8 mouse cellular contexts compared by ENCODE assay signal in genomic region chr3:102169197-102169905, GRCm38 (mm10). TPM values are rescaled to one million over a fixed set of nuclear protein-coding genes. Genes with fewer than 3 reads are reported as not detected.
A peak's percentile ranks its signal among the peaks of the same experiment; 100 is the strongest.
DNase-seq lines count a peak whose midpoint lies in the region; ATAC-seq and TF ChIP-seq lines count a peak whose summit lies in the region.

No protein-coding gene starts in this region.

- peaks cover 11% of the 10 kb centered on the region for H3K4me1 ChIP-seq in neural tube, embryonic 12.5 days
- H3K4me1 ChIP-seq in forebrain, embryonic 15.5 days, result peaks cover 26% of the 10 kb centered on the region
- peaks cover 48% of the 10 kb centered on the region for H3K4me1 ChIP-seq in heart, postnatal 0 days (ENCODE audit: control insufficient read depth, insufficient read depth)
- H3K4me1 ChIP-seq in lung, adult 2 months (ENCODE audit: control insufficient read depth, insufficient read depth, low read length), result peaks cover 6% of the 10 kb centered on the region; the same call in 1 of the 2 replicates

- H3K9me3 ChIP-seq in neural tube, embryonic 12.5 days, result no peaks in the 10 kb centered on the region
- H3K9me3 ChIP-seq in forebrain, embryonic 15.5 days, result no peaks in the 10 kb centered on the region
- H3K9me3 ChIP-seq in heart, postnatal 0 days (replicated peaks; ENCODE audit: control insufficient read depth, low read length), result no peaks in the 10 kb centered on the region

- no peak for TF ChIP-seq POLR2A in lung, adult 2 months (IDR thresholded peaks at IDR 0.05; ENCODE audit: borderline replicate concordance, extremely low read depth, low read depth, low read length)

- no peaks in the 10 kb centered on the region for H3K36me3 ChIP-seq in neural tube, embryonic 12.5 days
- H3K36me3 ChIP-seq in forebrain, embryonic 15.5 days, result no peaks in the 10 kb centered on the region
- peaks cover 12% of the 10 kb centered on the region for H3K36me3 ChIP-seq in heart, postnatal 0 days (replicated peaks; ENCODE audit: control insufficient read depth, insufficient read depth, low read length)

- H3K27ac ChIP-seq in neural tube, embryonic 12.5 days, result no peak overlapping the region
- H3K27ac ChIP-seq in forebrain, embryonic 15.5 days (replicated peaks), result peak overlapping the region; percentile 70
- peak overlapping the region; percentile 58 for H3K27ac ChIP-seq in heart, postnatal 0 days (ENCODE audit: low read depth)

- no peak for TF ChIP-seq CTCF in heart, postnatal 0 days (IDR thresholded peaks at IDR 0.05; ENCODE audit: low read depth)
- no peak for TF ChIP-seq CTCF in lung, adult 2 months (IDR thresholded peaks at IDR 0.05; ENCODE audit: insufficient read depth, low read length)

- no peak overlapping the region for H3K4me3 ChIP-seq in neural tube, embryonic 12.5 days
- no peak overlapping the region for H3K4me3 ChIP-seq in forebrain, embryonic 15.5 days
- H3K4me3 ChIP-seq in heart, postnatal 0 days (ENCODE audit: low read depth, low read length), result no peak overlapping the region
- no peak overlapping the region for H3K4me3 ChIP-seq in lung, adult 2 months (replicated peaks; ENCODE audit: extremely low read depth, low read depth, low read length)

- WGBS in neural tube, embryonic 12.5 days, result 59% methylated on average over 13 of the region's 13 CpGs
- 24% methylated on average over 13 of the region's 13 CpGs for WGBS in forebrain, embryonic 15.5 days
- 7% methylated on average over 13 of the region's 13 CpGs for WGBS in heart, postnatal 0 days
- 16% methylated on average over 13 of the region's 13 CpGs for WGBS in lung, adult 2 months

- H3K4me2 ChIP-seq in neural tube, embryonic 12.5 days (replicated peaks), result 0 out of 2 replicates have a peak overlapping the region, but pooled peaks have one; percentile 3
- no peak overlapping the region for H3K4me2 ChIP-seq in forebrain, embryonic 15.5 days (replicated peaks)
- no peak overlapping the region; the same call in 1 of the 2 replicates for H3K4me2 ChIP-seq in heart, postnatal 0 days (ENCODE audit: low read depth, low read length)

- DNase-seq in neural tube, embryonic 10.5 days (ENCODE audit: extremely low spot score, low spot score), result no peak
- DNase-seq in heart, postnatal 0 days (ENCODE audit: low spot score), result peak; percentile 92
- DNase-seq in layer of hippocampus, adult 18-20 months (ENCODE audit: low spot score in 2 of 2), result peak; percentile 93 to 98
- peak; percentile 82 for DNase-seq in lung, adult 2 months
- DNase-seq in right cerebral cortex, postnatal 14 days, result peak; percentile 98

- no peaks in the 10 kb centered on the region for H3K27me3 ChIP-seq in neural tube, embryonic 12.5 days (replicated peaks)
- H3K27me3 ChIP-seq in forebrain, embryonic 15.5 days, result no peaks in the 10 kb centered on the region
- H3K27me3 ChIP-seq in heart, postnatal 0 days (ENCODE audit: control insufficient read depth, insufficient read depth, low read length), result no peaks in the 10 kb centered on the region

- 0 out of 2 replicates have a peak, but pooled peaks have one; percentile 41 for TF ChIP-seq EP300 in heart, postnatal 0 days (IDR thresholded peaks at IDR 0.05; ENCODE audit: low read depth)

- peak; percentile 62; the same call in 1 of the 2 replicates for ATAC-seq in neural tube, embryonic 12.5 days (ENCODE audit: low FRiP score, low read depth)
- peak; percentile 97 for ATAC-seq in forebrain, embryonic 15.5 days (replicated peaks)
- ATAC-seq in heart, postnatal 0 days (ENCODE audit: insufficient read depth, low read depth), result peak; percentile 91
- no peak for ATAC-seq in inflammation-experienced regulatory T-cells, adult 6 months

- H3K9ac ChIP-seq in neural tube, embryonic 12.5 days, result no peak overlapping the region
- H3K9ac ChIP-seq in forebrain, embryonic 15.5 days (replicated peaks), result no peak overlapping the region
- 0 out of 2 replicates have a peak overlapping the region, but pooled peaks have one; percentile 10 for H3K9ac ChIP-seq in heart, postnatal 0 days (replicated peaks; ENCODE audit: low read depth, low read length)

RNA-seq across cellular contexts. Expression of gene Vangl1, which starts 35.1 kb away (rescaled TPM):
- polyA plus RNA-seq in neural tube, embryonic 12.5 days (2016; fragmentation: Nextera tagmentation; extraction: Ambion mirVana), result 12.3 and 14.9 TPM in 2 replicates
- polyA plus RNA-seq in forebrain, embryonic 15.5 days (2015; fragmentation: Nextera tagmentation; extraction: Ambion mirVana), result 4.0 and 5.1 TPM in 2 replicates
- total RNA-seq in heart, postnatal 0 days (2014; rRNA removed; ENCODE audit: low replicate concordance), result 25.5 and 37.5 TPM in 2 replicates
- polyA plus RNA-seq in heart, postnatal 0 days (2015; fragmentation: Nextera tagmentation; extraction: Ambion mirVana), result 10.8 and 12.4 TPM in 2 replicates
- 1 to 10 TPM; 5.5 to 7.8 TPM for total RNA-seq in layer of hippocampus, adult 18-20 months (2021)
- polyA plus RNA-seq in lung, adult 2 months (2012; rRNA removed), result 26.9 and 31.5 TPM in 2 replicates
- under 1 TPM; 0.16 to 0.31 (median 0.17) TPM for polyA plus RNA-seq in inflammation-experienced regulatory T-cells, adult 6 months (2017; shearing (Covaris generic))
